10 mouse cellular contexts compared by ENCODE assay signal in the genomic region with DNA sequence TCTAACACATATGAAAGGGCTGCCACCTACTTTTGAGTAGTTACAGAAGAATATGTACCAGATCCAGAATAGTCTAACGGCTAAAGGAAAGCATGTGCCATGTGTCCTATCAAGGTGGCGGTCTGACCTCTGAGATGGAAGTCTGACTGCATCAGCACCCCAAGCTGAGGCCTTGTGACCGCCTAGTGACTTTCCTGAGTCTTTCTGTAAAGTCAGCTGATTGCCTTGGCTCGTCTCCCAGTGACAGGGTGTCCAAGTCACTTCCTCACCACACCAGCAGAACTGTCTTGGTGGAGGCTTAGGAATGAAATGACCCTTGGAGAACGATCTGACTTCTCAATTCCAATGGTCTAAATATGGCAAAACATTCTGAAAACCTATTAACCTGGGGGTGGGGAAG.
DNase-seq lines count a peak whose midpoint lies in the region; ATAC-seq lines count a peak whose summit lies in the region.
"Had no signal": no experiment of that assay in that cellular context is flagged by ENCODE, and none has a peak within 500 bp of the region (broad histone marks: within the 10 kb centered on the region; RNA-seq: fewer than 3 reads in every experiment).

No protein-coding gene starts in this region.

- H3K36me3 ChIP-seq in heart, embryonic 12.5 days = peaks cover 5% of the 10 kb centered on the region; the same call in 1 of the 2 replicates
- peaks cover 49% of the 10 kb centered on the region for H3K36me3 ChIP-seq in megakaryocyte, embryonic 14.5 days (replicated peaks; ENCODE audit: low read length)
- H3K36me3 ChIP-seq in limb, embryonic 10.5 days = peaks cover 6% of the 10 kb centered on the region
- peaks cover 3% of the 10 kb centered on the region; the same call in 1 of the 2 replicates for H3K36me3 ChIP-seq in forebrain, embryonic 13.5 days (ENCODE audit: poor library complexity, severe bottlenecking)
- H3K36me3 ChIP-seq: limb, embryonic 15.5 days had no signal

- peaks cover 9% of the 10 kb centered on the region for H3K4me1 ChIP-seq in heart, embryonic 12.5 days (replicated peaks)
- H3K4me1 ChIP-seq in megakaryocyte, embryonic 14.5 days = peaks cover 24% of the 10 kb centered on the region
- H3K4me1 ChIP-seq in limb, embryonic 10.5 days = peaks cover 5% of the 10 kb centered on the region; the same call in 1 of the 2 replicates
- no peaks in the 10 kb centered on the region for H3K4me1 ChIP-seq in forebrain, embryonic 13.5 days
- H3K4me1 ChIP-seq: limb, embryonic 15.5 days had no signal

- DNase-seq in heart, adult 11 months = peak; percentile 98
- peak; percentile 92 for DNase-seq in kidney, adult 9 months
- no peak for DNase-seq in natural killer cell, adult 2 months (ENCODE audit: low spot score in 2 of 2)
- DNase-seq in limb, embryonic 10.5 days (ENCODE audit: low spot score) = no peak

- 63% methylated on average over 5 of the region's 5 CpGs for WGBS in heart, embryonic 12.5 days
- WGBS in limb, embryonic 10.5 days = 86% methylated on average over 5 of the region's 5 CpGs
- WGBS in forebrain, embryonic 13.5 days = 91% methylated on average over 5 of the region's 5 CpGs

- H3K4me2 ChIP-seq in heart, embryonic 12.5 days = no peak overlapping the region
- H3K4me2 ChIP-seq in forebrain, embryonic 13.5 days = no peak overlapping the region
- H3K4me2 ChIP-seq: limb, embryonic 15.5 days had no signal

- H3K27ac ChIP-seq in heart, embryonic 12.5 days (ENCODE audit: poor library complexity, severe bottlenecking) = no peak overlapping the region
- H3K27ac ChIP-seq in limb, embryonic 10.5 days = no peak overlapping the region
- no peak overlapping the region for H3K27ac ChIP-seq in forebrain, embryonic 13.5 days
- H3K27ac ChIP-seq: limb, embryonic 15.5 days had no signal

- no peaks in the 10 kb centered on the region for H3K27me3 ChIP-seq in heart, embryonic 12.5 days (replicated peaks)
- no peaks in the 10 kb centered on the region for H3K27me3 ChIP-seq in megakaryocyte, embryonic 14.5 days (replicated peaks)
- H3K27me3 ChIP-seq in limb, embryonic 10.5 days (ENCODE audit: low read depth, poor library complexity, severe bottlenecking) = no peaks in the 10 kb centered on the region
- no peaks in the 10 kb centered on the region for H3K27me3 ChIP-seq in forebrain, embryonic 13.5 days
- H3K27me3 ChIP-seq: limb, embryonic 15.5 days had no signal

- no peak overlapping the region for H3K9ac ChIP-seq in heart, embryonic 12.5 days
- no peak overlapping the region for H3K9ac ChIP-seq in forebrain, embryonic 13.5 days
- H3K9ac ChIP-seq: limb, embryonic 15.5 days had no signal

- ATAC-seq in heart, embryonic 12.5 days (ENCODE audit: insufficient number of reproducible peaks, low FRiP score) = no peak
- no peak for ATAC-seq in megakaryocyte, adult 5-6 weeks (ENCODE audit: poor library complexity, severe bottlenecking)
- ATAC-seq in forebrain, embryonic 13.5 days = no peak
- ATAC-seq: hindbrain, embryonic 16.5 days had no signal

- H3K4me3 ChIP-seq in heart, embryonic 12.5 days = no peak overlapping the region
- H3K4me3 ChIP-seq in megakaryocyte, embryonic 14.5 days (replicated peaks) = peak overlapping the region; percentile 60
- no peak overlapping the region for H3K4me3 ChIP-seq in limb, embryonic 10.5 days
- no peak overlapping the region for H3K4me3 ChIP-seq in forebrain, embryonic 13.5 days
- H3K4me3 ChIP-seq: limb, embryonic 15.5 days had no signal

- no peaks in the 10 kb centered on the region for H3K9me3 ChIP-seq in heart, embryonic 12.5 days (replicated peaks)
- peaks cover 5% of the 10 kb centered on the region for H3K9me3 ChIP-seq in megakaryocyte, embryonic 14.5 days
- no peaks in the 10 kb centered on the region for H3K9me3 ChIP-seq in limb, embryonic 10.5 days (replicated peaks)
- no peaks in the 10 kb centered on the region for H3K9me3 ChIP-seq in forebrain, embryonic 13.5 days (replicated peaks)
- H3K9me3 ChIP-seq: limb, embryonic 15.5 days had no signal

Comparison
In these comparisons a context has a peak if more than half of its experiments do, and no peak if none do; other contexts are left out.
1. DNase-seq: peak in heart, adult 11 months (single experiment) and kidney, adult 9 months (single experiment); none in natural killer cell, adult 2 months (0 of 2) and limb, embryonic 10.5 days (single experiment).